Mouse (Mus musculus): Measurements from ENCODE around the gene Clstn1. TPM values are rescaled to one million over a fixed set of nuclear protein-coding genes. Genes with fewer than 3 reads are reported as not detected.

Gene Clstn1
- total and polyA plus RNA-seq, 3 experiments = 25.6 to 88.3 (median 86.7) TPM

DNA sequence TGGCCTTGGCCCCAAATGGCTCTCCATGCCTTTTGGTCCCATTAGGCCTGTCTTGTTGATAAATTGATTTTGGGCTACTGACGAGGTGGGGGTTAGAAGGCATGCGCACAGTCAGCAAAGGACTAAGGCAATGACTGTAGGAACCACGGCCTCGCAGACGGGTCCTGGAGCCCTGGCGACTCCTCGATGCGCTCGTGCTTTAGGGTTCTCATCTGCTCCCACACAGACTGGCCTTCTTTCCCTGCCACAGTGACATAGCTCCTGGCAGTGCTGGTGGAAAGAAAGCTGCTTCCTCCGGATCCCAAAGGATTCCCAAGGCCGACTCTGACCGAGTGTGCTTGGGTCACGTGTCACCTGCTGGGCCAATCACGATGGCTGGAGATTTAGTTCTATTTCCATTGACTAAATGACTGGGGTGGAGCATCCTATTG lies 11.9 kb upstream of the Clstn1 start:
- H3K9ac ChIP-seq (ENCODE audit: low read depth, low read length) = no peak overlapping the region
- peak; percentile 68 to 72 for DNase-seq
- H3K27me3 ChIP-seq (ENCODE audit: control insufficient read depth, insufficient read depth, low read length) = no peaks in the 10 kb centered on the region
- H3K36me3 ChIP-seq (ENCODE audit: control insufficient read depth, insufficient read depth, low read length) = no peaks in the 10 kb centered on the region
- peak overlapping the region; percentile 57; the same call in 1 of the 2 replicates for H3K27ac ChIP-seq
- intact Hi-C loops (cut with DNase I) = no loop called here
- H3K4me3 ChIP-seq = no peak overlapping the region
- H3K4me1 ChIP-seq (ENCODE audit: control insufficient read depth, insufficient read depth, low read length) = peaks cover 21% of the 10 kb centered on the region
- no peaks in the 10 kb centered on the region for H3K79me2 ChIP-seq (replicated peaks; ENCODE audit: control insufficient read depth, insufficient read depth, low read length)
- 63% methylated on average over 14 of the region's 14 CpGs for WGBS
- TF ChIP-seq CTCF (IDR thresholded peaks at IDR 0.05) (no peak), POLR2A (IDR thresholded peaks at IDR 0.05; ENCODE audit: insufficient read depth, low read depth, low read length) (no peak), EP300 (IDR thresholded peaks at IDR 0.05; ENCODE audit: insufficient read depth, low read depth, low read length) (no peak)

GRCm38 (mm10) chr4:149576061-149576460 lies 10.2 kb upstream of the Clstn1 start:
- no peak for DNase-seq
- no peaks in the 10 kb centered on the region for H3K27me3 ChIP-seq (ENCODE audit: control insufficient read depth, insufficient read depth, low read length)
- 89% methylated on average over 9 of the region's 9 CpGs for WGBS

GRCm38 (mm10) chr4:149576993-149577548 lies 9.2 kb upstream of the Clstn1 start:
- Histone ChIP-seq H3K27me3 (ENCODE audit: control insufficient read depth, insufficient read depth, low read length) (no peaks in the 10 kb centered on the region), H3K79me2 (replicated peaks; ENCODE audit: control insufficient read depth, insufficient read depth, low read length) (no peaks in the 10 kb centered on the region), H3K27ac (no peak overlapping the region), H3K4me3 (no peak overlapping the region), H3K4me1 (ENCODE audit: control insufficient read depth, insufficient read depth, low read length) (peaks cover 8% of the 10 kb centered on the region), H3K9ac (ENCODE audit: low read depth, low read length) (no peak overlapping the region), H3K36me3 (ENCODE audit: control insufficient read depth, insufficient read depth, low read length) (no peaks in the 10 kb centered on the region)
- no peak for DNase-seq
- no peak for TF ChIP-seq EP300 (IDR thresholded peaks at IDR 0.05; ENCODE audit: insufficient read depth, low read depth, low read length)
- no peak for TF ChIP-seq CTCF (IDR thresholded peaks at IDR 0.05)
- TF ChIP-seq POLR2A (IDR thresholded peaks at IDR 0.05; ENCODE audit: insufficient read depth, low read depth, low read length) = no peak
- intact Hi-C loops (cut with DNase I) = no loop called here
- WGBS = 62% methylated on average over 4 of the region's 4 CpGs

More at GRCm38 (mm10) chr4:149576061-149576460, 10.2 kb upstream of the Clstn1 start:
- H3K36me3 ChIP-seq (ENCODE audit: control insufficient read depth, insufficient read depth, low read length) = no peaks in the 10 kb centered on the region
- intact Hi-C loops (cut with DNase I) = no loop called here
- peaks cover 15% of the 10 kb centered on the region for H3K4me1 ChIP-seq (ENCODE audit: control insufficient read depth, insufficient read depth, low read length)
- no peak overlapping the region for H3K27ac ChIP-seq
- no peaks in the 10 kb centered on the region for H3K79me2 ChIP-seq (replicated peaks; ENCODE audit: control insufficient read depth, insufficient read depth, low read length)
- TF ChIP-seq CTCF (IDR thresholded peaks at IDR 0.05) (no peak), EP300 (IDR thresholded peaks at IDR 0.05; ENCODE audit: insufficient read depth, low read depth, low read length) (no peak), POLR2A (IDR thresholded peaks at IDR 0.05; ENCODE audit: insufficient read depth, low read depth, low read length) (no peak)
- no peak overlapping the region for H3K4me3 ChIP-seq
- no peak overlapping the region for H3K9ac ChIP-seq (ENCODE audit: low read depth, low read length)

GRCm38 (mm10) chr4:149578085-149578681 lies 8.1 kb upstream of the Clstn1 start:
- no peak overlapping the region for H3K9ac ChIP-seq (ENCODE audit: low read depth, low read length)
- WGBS = 56% methylated on average over 13 of the region's 13 CpGs
- H3K4me3 ChIP-seq = no peak overlapping the region
- H3K79me2 ChIP-seq (replicated peaks; ENCODE audit: control insufficient read depth, insufficient read depth, low read length) = no peaks in the 10 kb centered on the region
- no peaks in the 10 kb centered on the region for H3K36me3 ChIP-seq (ENCODE audit: control insufficient read depth, insufficient read depth, low read length)
- TF ChIP-seq EP300 (IDR thresholded peaks at IDR 0.05; ENCODE audit: insufficient read depth, low read depth, low read length) = no peak
- TF ChIP-seq POLR2A (IDR thresholded peaks at IDR 0.05; ENCODE audit: insufficient read depth, low read depth, low read length) = no peak
- no peak for TF ChIP-seq CTCF (IDR thresholded peaks at IDR 0.05)
- H3K4me1 ChIP-seq (ENCODE audit: control insufficient read depth, insufficient read depth, low read length) = peaks cover 3% of the 10 kb centered on the region
- DNase-seq = no peak
- no peaks in the 10 kb centered on the region for H3K27me3 ChIP-seq (ENCODE audit: control insufficient read depth, insufficient read depth, low read length)
- intact Hi-C loops (cut with DNase I) = no loop called here
- H3K27ac ChIP-seq = no peak overlapping the region

- H3K9ac ChIP-seq (ENCODE audit: low read depth, low read length) = no peak overlapping the region
- H3K27me3 ChIP-seq (ENCODE audit: control insufficient read depth, insufficient read depth, low read length) = no peaks in the 10 kb centered on the region
- intact Hi-C loops (cut with DNase I) = no loop called here
- no peak overlapping the region for H3K27ac ChIP-seq
- no peaks in the 10 kb centered on the region for H3K79me2 ChIP-seq (replicated peaks; ENCODE audit: control insufficient read depth, insufficient read depth, low read length)
- 50% methylated on average over 7 of the region's 7 CpGs for WGBS
- DNase-seq = no peak
- no peaks in the 10 kb centered on the region for H3K36me3 ChIP-seq (ENCODE audit: control insufficient read depth, insufficient read depth, low read length)
- no peak overlapping the region for H3K4me3 ChIP-seq
- H3K4me1 ChIP-seq (ENCODE audit: control insufficient read depth, insufficient read depth, low read length) = peaks cover 3% of the 10 kb centered on the region
- TF ChIP-seq POLR2A (IDR thresholded peaks at IDR 0.05; ENCODE audit: insufficient read depth, low read depth, low read length) (no peak), EP300 (IDR thresholded peaks at IDR 0.05; ENCODE audit: insufficient read depth, low read depth, low read length) (no peak), CTCF (IDR thresholded peaks at IDR 0.05) (no peak)
These were observed 7.4 kb upstream of the Clstn1 start for GRCm38 (mm10) chr4:149578831-149579230.

- intact Hi-C loops (cut with DNase I) = loop anchor here (5.0 kb wide), 1 partner anchor 33 kb away; no protein-coding TSS in a partner anchor
These were observed 1.0 kb upstream of the Clstn1 start for GRCm38 (mm10) chr4:149585236-149585635.

More at GRCm38 (mm10) chr4:149585236-149585635, 1.0 kb upstream of the Clstn1 start:
- no peak for DNase-seq
- H3K4me3 ChIP-seq = no peak overlapping the region
- H3K27ac ChIP-seq = no peak overlapping the region
- WGBS = 82% methylated on average over 8 of the region's 8 CpGs
- no peaks in the 10 kb centered on the region for H3K36me3 ChIP-seq (ENCODE audit: control insufficient read depth, insufficient read depth, low read length)
- TF ChIP-seq CTCF (IDR thresholded peaks at IDR 0.05) (no peak), EP300 (IDR thresholded peaks at IDR 0.05; ENCODE audit: insufficient read depth, low read depth, low read length) (no peak), POLR2A (IDR thresholded peaks at IDR 0.05; ENCODE audit: insufficient read depth, low read depth, low read length) (no peak)
- peaks cover 7% of the 10 kb centered on the region for H3K4me1 ChIP-seq (ENCODE audit: control insufficient read depth, insufficient read depth, low read length)
- H3K79me2 ChIP-seq (replicated peaks; ENCODE audit: control insufficient read depth, insufficient read depth, low read length) = no peaks in the 10 kb centered on the region; the same call in 1 of the 2 replicates
- H3K27me3 ChIP-seq (ENCODE audit: control insufficient read depth, insufficient read depth, low read length) = no peaks in the 10 kb centered on the region
- no peak overlapping the region for H3K9ac ChIP-seq (ENCODE audit: low read depth, low read length)

All from heart, adult 2 months (tissue).